Mouse (Mus musculus) left cerebral cortex, postnatal 4 days (tissue): ENCODE measurements around the gene Aldh16a1. TPM values are rescaled to one million over a fixed set of nuclear protein-coding genes. Genes with fewer than 3 reads are reported as not detected.
"Not testable (repeated sequence)": the region's sequence is repeated elsewhere in the genome, so short reads cannot be mapped to it uniquely, and the experiment has no call there.

Source experiments
- DNase-seq: peaks from one replicate; pipeline ENCODE4 v3.0.0-alpha.2; 2022
- intact Hi-C: fragments of 180-260 bp; cut with DNase I; formaldehyde crosslinking; loops from one replicate; pipeline ENCODE4 v1.15.1; 2025
- total RNA-seq, 2 experiments: library from RNA; stranded (reverse); gene quantifications; 2 replicates each; pipeline ENCODE4 v1.2.3; 2021

The Aldh16a1 gene
- total RNA-seq, 2 experiments from 2014 or later = 16.7 to 16.9 TPM

DNA sequence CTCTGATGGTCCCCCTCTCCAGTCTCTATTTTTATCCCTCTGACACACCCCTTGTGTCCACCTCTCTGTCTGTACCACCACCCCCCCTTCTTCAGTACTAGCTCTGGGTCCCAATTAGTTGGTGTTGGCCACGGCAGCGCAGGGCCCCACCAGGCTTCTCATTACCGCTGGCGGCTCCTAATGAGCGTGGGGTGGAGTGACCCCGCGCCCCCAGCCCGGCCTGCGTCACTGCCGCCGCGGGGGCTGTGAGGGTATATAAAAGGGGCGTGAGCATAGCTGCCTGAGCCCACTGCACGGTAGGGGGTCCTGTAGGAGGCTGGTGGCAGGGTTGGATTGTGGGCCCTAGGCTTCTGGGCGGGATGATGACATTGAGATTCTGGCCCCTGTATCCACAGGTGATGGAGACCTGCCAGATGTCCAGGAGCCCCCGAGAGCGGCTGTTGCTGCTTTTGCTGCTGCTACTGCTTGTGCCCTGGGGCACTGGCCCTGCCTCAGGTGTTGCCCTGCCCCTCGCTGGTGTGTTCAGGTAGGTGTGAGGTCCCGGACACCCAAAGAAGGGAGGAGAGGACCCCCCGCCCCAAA is 26.6 kb upstream of the Aldh16a1 start, which contains the start of gene Pth2:
Gene Pth2, plus strand, starts transcription at position 100 of the 582 bp plus-strand sequence.
- no peak for DNase-seq
- intact Hi-C loops = no loop called here

DNA sequence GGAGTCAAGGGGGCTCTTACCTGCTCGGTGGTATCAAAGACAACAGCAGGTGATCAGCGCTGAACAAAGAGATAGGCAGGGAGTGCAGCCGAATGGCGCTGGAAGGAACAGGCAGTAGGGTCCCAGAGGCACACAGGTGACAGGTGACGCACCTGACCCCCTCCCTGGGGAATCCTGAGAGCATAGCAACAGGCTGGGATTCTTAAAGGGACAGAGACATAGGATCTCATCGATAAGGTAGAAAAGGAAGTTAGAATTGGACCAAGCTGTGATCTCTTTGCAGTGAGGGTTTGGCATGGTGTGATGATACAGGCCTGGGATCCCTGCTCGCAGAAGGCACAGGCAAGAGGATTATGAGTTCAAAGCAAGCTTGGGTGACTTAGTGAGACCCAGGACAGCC is 25.1 kb upstream of the Aldh16a1 start, which contains the start of gene Gfy:
Gene Gfy, minus strand, starts transcription at position 101 of the 400 bp plus-strand sequence.
- intact Hi-C loops = no loop called here
- no peak for DNase-seq

DNA sequence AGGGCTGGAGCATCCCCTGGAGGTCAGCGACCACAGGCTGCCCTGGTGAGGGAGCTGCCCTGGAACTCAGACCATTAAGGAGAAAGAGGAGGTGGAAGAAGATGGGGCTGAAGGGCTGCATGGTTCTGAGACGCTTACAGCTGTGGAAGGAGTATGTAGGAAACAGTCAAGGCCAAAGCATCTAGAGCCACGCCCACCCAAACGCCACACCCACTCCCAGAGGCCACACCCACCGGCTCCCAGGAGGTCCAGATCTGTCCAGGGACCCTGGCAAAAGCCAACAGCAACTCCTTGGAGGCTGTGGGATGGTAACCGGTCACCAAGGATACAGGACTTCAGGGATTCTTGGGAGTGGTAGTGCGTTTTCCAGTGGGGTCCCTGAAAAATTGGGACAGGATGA is 24.2 kb upstream of the Aldh16a1 start:
- intact Hi-C loops = no loop called here
- DNase-seq = no peak

DNA sequence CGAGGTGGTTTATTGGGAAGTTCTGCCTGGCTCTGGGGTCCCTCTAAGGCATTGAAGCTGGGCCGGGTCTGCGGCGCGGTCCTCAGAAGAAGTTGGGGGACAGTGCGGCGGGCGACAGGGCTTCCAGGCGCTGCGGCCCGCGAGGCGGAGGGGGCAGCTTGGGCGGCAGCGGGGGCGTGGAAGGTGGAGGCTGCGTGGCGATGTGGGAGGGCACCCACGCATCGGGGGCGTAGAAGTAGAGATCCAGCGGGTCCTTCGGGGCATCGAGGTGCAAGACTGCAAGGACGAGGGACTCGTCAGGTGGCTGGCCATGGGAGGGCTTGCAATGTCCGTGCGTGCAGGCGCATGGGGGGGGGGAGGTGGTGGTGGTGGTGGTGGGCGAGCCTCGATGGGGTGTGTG is 22.0 kb upstream of the Aldh16a1 start:
- intact Hi-C loops = no loop called here
- no peak for DNase-seq

- intact Hi-C loops = no loop called here
These were observed 21.5 kb upstream of the Aldh16a1 start for GRCm38 (mm10) chr7:45175929-45176328.

DNA sequence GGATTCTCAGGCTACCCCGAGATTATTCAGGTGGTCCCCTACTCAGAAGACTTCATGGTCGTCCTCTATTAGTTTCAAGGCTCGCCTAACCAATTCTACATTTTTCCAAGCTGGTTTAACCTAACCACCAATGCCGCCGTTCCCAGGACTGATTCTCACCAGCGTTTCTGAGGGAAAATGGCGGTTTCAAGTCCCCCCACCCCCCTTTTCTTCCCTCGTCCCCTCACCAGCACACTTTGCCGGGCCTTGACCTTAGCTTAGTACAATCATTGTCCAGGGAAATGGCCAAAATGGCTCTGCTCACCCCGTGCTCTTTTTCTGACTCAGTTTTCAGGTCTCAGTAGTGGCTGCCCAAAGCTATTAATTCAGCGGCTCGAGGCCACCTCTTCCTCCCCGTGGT is 21.0 kb upstream of the Aldh16a1 start:
- intact Hi-C loops = no loop called here
- no peak for DNase-seq

More at GRCm38 (mm10) chr7:45175929-45176328, 21.5 kb upstream of the Aldh16a1 start:
- no peak for DNase-seq

GRCm38 (mm10) chr7:45174567-45175280 is 20.3 kb upstream of the Aldh16a1 start:
- intact Hi-C loops = no loop called here
- no peak for DNase-seq

- DNase-seq, intact Hi-C loops: not testable (repeated sequence)
These were observed 19.4 kb upstream of the Aldh16a1 start for GRCm38 (mm10) chr7:45173772-45174171.

- intact Hi-C loops = no loop called here
- DNase-seq = no peak
These were observed 18.6 kb upstream of the Aldh16a1 start for GRCm38 (mm10) chr7:45172974-45173373.

- intact Hi-C loops = no loop called here
- DNase-seq = no peak
These were observed 15.1 kb upstream of the Aldh16a1 start for GRCm38 (mm10) chr7:45169495-45169894.

- no peak for DNase-seq
- intact Hi-C loops = no loop called here
These were observed 14.3 kb upstream of the Aldh16a1 start for GRCm38 (mm10) chr7:45168656-45169055.

DNA sequence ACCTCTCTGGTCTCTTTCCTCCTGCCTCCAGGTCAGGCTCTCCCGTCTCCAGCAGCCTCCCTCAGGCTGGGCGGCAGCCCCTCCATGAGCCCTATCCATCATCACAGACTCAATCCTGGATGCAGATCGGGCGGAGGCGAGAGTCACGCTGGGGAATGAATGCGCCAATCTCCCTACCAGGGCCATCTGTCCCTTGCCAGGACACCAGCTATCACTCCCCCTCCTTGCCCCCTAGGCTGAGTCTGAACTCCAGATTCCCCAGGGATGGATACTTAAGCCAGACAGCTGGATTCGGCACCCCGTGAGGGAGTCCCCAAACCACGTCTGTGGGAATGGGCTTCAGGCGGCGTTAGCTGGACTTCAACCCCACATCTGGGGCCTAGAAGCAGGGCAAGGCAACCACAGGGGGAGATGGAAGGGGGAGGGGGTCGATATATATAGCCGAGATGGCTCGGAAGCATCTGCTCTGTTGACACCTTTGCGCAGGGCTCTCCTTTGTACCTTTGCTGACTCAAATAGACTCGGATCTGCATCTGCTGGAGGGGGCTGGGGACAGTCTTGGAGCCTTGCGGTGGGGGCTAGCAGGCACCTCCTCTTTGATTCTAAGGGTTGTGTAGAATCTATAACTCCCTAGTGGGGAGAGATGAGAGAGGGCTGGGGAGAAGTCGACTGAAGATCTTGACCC is 13.5 kb upstream of the Aldh16a1 start:
- intact Hi-C loops = no loop called here
- DNase-seq = no peak

DNA sequence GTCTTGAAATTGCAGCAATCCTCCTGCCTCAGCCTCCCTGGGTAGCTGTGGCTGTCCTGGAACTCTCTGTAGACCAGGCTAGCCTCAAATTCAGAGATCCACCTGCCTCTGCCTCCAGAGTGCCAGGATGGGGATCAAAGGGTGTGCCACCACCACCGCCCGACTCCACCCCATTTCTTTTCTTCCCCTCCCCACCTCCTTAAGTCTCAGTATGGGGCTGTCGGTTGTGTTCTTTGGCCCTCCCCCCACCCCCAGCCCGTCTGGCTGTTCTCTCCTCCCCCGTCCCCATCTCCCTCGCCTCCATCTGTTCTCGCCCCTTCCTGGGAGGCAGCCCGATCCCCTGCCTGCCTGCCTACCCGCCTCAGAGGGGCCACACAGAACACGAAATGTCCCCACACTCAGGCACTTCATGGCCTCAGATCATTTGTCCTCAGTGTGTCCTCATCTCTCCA is 12.6 kb upstream of the Aldh16a1 start:
- no peak for DNase-seq
- intact Hi-C loops = no loop called here

- DNase-seq = no peak
- intact Hi-C loops = no loop called here
These were observed 11.3 kb upstream of the Aldh16a1 start for GRCm38 (mm10) chr7:45165701-45166100.

DNA sequence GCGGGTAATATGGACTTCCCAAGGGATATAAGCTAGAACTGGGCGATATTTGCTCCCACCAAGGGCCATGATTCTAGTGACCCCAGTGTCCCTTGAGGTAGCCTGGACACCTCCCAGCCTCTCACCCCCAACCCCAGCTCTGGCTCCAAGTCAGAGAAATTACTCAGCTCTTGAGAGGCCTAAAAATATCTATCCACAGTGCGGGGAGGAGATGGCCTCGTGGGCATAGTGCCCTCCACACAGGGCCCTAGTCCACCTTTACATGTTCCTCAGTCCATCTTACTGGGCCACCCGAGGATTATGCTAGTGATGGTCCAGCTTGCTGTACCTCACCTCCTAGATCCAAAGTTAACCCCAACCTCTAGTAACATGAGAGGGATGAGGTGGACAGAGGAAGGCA is 10.4 kb upstream of the Aldh16a1 start:
- no peak for DNase-seq
- intact Hi-C loops = loop anchor here (5.0 kb wide), 1 partner anchor 132 kb away; no protein-coding TSS in a partner anchor

DNA sequence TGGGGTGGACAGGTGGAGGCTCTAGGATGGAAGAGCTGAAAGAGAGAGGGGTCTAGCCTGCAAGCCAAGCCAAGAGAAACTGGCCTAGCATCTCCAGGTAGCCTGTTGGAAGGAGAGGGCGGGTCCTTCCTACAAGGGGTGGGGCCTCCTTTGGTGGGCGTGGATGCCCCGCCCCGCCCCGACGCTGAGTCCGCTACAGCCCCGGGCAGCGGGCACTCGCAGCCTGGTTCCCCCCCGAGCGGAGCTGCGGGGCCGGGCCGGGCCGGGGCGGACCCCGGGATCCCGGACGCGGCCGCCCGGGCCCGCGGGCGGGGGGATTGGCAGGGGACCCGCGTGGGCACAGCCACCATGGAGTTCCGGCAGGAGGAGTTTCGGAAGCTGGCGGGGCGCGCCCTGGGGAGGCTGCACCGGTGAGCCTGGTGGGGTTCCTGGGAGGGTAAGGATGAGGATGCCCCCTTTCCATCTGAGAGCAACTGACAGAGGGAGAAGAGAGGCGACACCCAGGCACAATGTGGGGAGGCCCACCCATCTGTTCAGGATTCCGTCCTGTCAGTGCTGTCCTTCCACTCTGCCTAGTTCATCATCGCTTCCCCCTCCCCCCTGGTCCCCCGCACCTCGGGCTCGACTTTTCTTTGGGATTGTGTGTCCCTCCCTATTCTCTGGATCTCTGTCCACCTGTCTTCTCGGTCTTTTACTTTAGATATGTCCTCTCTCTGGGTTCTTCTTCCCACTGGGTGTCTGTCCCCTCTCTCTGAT is 9.5 kb upstream of the Aldh16a1 start, which contains the start of gene Slc17a7:
Gene Slc17a7, plus strand, starts transcription at position 215 of the 756 bp plus-strand sequence.
- DNase-seq = no peak
- intact Hi-C loops = loop anchor here (5.0 kb wide), 1 partner anchor 133 kb away; no protein-coding TSS in a partner anchor

DNA sequence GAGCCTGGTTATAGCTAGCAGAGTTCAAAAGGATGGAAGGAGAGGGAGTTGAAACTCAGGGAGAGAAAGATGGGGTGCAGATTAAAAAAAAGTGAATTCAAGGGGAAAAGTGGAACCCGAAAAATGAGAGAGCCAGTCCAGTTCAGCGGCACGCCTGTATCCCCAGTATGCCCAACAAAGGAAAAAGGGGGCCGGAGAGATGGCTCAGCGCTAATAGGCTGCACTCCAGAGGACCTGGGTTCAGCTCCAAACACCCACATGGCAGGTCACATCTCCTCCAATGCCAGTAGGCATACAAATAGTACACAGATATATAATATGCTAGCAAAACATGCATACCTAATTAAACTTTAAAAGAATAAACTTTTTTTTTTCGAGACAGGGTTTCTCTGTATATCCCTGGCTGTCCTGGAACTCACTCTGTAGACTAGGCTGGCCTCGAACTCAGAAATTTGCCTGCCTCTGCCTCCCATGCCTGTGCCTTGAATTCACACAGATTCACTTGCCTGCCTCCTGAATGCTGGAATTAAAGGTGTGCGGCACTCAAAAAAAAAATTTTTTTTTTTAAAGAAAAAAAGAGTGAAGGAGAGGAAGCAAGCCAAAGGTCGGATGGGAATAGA is 8.7 kb upstream of the Aldh16a1 start:
- intact Hi-C loops = loop anchor here (5.0 kb wide), 1 partner anchor 134 kb away; no protein-coding TSS in a partner anchor
- DNase-seq = no peak

- intact Hi-C loops = loop anchor here (5.0 kb wide), 1 partner anchor 135 kb away; no protein-coding TSS in a partner anchor
- DNase-seq = no peak
These were observed 8.2 kb upstream of the Aldh16a1 start for GRCm38 (mm10) chr7:45162551-45162950.

- DNase-seq = peak; percentile 97
- intact Hi-C loops = loop anchor here (5.0 kb wide), 1 partner anchor 135 kb away; no protein-coding TSS in a partner anchor
These were observed 7.5 kb upstream of the Aldh16a1 start for GRCm38 (mm10) chr7:45161612-45162473.
